Mouse (Mus musculus) 3T3-L1 (cell line): ENCODE results near the gene Fam131c.
A peak's percentile ranks its signal among the peaks of the same experiment; 100 is the strongest.

Source experiments
- DNase-seq: peaks from one replicate; pipeline ENCODE4 v3.0.0-alpha.2; 2015; ENCODE audit warnings: low read depth, low spot score

Gene Fam131c

DNA sequence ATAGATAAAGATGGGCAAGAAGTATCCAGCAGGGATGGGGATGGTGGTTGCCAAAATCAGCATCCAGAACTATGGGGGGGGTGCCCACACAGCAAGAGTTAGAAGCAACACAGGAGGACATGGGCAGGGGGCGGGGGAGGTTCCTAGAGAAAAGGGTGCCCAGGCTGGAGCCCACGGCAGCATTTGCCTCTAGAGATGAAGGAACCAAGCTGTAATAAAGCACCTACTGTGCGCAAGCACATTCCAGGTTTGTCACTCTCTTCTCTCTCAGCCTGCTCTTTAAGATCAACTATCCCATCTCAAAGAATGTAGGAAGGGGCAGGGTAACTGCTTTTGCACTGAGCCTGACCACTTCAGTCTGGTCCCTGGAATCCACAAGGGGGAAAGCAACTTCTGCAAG is 40.6 kb downstream of the Fam131c start:
- no peak for DNase-seq

DNA sequence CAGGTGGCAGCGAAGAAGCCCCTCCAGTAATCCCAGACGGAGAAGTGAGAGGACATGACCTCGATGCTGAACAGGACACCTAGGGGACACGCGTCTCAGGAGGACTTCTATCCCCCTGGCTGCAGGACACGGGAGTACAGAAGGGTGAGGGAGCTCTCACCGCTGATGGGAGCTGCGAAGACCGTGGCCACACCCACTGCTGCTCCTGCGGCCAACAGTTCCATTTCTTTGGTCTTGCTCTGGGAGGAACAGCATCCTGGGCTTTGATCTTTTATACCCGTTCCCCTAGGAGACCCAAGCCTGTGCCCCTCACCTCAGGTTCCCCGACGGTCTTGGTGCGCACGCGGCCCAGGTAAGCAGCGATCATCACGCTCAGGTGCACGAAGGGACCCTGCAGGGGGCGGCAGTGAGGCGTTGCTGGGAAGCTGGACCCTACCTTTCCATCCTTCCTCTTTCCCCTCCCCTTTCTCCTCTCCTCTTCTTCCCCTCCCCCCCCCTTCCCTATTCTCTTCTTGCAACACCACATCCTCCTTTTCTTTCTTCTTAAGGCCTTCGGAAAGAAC is 43.5 kb downstream of the Fam131c start:
- no peak for DNase-seq

DNA sequence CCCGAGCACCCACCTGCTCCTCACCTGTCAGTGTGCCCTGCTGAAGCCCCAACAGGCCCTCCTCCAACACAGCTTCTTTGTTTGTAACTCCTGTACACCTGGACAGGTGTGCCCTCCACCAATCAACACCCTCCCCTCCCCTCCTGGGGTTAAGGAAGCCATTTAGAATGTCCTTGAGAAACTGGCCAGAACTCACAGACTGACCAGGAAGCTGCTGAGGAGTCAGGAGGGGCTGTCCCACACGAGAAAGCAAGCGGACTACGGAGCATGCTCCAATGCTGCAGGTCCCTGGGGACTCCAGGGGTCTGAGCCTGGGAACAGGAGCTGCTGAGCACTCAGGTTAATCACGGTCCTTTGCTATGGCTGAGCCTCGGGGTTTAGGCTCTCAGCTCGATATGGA is 47.9 kb downstream of the Fam131c start, which contains the start of gene Clcnkb:
TSS of gene Clcnkb (minus strand) at position 91 of the 400 bp plus-strand sequence.
- DNase-seq = no peak

DNA sequence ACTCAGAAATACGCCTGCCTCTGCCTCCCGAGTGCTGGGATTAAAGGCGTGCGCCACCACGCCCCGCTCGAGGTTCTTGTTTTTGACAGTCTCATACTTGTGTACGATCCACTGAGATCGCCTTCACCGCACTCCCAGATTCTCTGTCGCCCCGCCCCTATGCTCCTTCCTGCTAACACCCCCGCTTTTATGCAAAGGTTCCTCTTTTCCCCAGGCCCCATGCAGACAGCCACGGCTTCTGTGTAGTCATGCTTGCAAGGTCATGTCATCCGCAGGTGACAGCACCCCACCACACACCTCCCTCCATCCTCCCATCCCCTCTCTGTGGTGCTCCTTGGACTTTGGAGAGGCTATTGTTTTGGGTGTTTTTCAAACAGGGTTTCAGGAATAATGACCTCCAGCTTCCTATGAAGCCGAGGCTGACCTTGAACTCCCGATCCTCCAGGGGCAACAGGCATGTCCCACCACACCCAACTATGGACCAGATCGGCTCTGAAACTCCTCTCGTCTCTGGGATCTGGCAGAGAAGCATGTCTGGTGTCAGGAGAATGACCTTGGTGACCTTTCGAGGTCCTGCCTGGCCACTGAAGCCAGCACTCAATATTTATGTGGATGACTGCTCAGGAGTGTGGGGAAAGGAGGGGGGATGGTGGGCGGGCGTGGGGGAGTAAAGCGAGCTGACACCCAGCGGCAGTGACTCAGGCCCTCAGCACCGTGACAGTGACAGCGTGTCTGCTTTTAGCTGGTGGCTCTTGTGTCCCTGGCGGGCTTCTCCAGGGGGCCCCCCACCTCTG is 51.6 kb downstream of the Fam131c start:
- DNase-seq = no peak

DNA sequence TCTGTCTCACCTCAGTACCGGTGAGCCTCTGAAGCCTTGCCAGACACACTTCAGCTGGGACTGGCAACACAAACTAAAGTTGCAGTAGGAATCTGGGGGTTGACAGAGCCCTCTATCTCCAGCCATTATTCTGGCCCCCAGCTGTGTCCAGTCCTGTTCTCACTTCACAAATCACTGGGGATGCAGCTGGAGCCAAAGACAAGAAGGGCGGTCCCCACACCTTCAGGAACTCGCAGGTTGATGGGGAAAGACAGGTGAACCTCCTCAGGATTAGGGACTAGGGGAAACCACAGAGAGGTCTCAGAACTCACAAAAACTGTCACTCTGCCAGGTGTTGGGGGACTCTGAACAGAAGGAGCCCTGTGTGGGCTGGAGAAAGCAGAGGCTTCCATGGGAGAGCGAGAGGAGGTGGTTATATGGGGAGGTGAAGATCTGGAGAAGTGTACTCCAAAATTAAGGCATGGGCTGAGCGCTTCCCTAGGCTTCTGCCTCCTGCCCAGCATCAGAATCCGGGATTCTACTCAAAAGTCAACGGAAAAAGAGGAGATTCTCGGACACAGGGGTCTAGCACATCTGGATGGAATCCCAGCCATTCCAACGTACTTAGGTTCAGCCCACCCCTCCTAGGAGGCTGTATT is 52.3 kb downstream of the Fam131c start, which contains the start of gene Hspb7:
TSS of gene Hspb7 (plus strand) at position 588 of the 638 bp plus-strand sequence.
- DNase-seq = no peak

DNA sequence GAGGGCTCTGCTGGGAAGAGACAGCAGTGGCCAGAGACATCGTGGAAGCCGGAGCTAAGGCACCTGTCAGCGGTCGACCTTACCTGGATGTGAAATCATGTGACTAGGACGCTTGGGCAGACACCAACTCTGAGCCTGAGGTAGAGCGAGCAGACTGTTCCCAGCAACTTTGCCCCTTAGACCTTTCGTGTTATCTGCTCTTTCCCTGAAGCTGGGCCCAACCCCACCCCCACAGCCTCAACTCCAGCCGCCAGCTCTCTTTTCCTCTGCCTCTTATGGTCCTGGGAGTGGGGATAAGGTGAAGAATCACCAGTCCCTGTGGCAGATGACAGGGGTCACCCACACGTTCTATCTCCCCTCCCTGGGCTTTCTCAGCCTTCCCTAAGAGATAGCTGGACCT is 52.9 kb downstream of the Fam131c start:
- no peak for DNase-seq

DNA sequence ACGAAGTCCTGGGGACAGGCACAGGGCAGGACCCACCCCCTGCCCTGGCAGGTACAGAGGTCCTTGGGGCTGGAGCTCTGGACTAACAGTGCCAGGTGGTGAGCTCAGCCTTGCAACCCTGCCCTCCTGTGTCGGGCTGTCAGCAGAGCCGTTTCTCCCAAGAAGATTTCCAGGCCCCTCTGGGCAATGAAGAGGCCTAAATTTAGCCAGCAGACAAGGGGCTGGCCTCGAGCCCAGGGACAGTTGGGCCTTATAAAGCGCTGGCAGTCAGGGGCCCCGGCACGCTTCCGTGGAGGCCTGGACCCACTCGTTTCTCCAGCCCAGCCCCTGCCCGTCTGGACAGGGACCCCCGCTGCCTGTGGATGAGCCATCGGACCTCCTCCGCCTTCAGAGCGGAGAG is 53.4 kb downstream of the Fam131c start:
- no peak for DNase-seq

DNA sequence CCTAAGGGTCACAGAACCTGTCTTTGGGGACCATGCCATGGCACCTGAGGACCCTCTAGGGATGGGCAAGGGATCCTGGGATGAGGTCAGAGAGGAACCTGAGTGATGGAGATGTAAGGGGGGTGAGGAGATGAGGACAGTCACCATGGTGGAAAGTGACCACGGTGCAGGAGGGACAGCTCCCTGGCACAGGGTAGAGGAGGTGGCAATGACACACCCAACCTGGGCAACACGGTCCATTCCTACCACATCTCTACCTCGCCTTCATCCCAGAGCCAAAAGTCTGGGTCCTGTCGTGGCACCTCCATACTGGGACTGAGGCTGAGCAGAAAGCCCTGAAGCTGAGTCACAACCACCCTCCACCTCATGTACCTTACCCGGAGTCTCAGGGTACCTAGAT is 54.8 kb downstream of the Fam131c start:
- no peak for DNase-seq

DNA sequence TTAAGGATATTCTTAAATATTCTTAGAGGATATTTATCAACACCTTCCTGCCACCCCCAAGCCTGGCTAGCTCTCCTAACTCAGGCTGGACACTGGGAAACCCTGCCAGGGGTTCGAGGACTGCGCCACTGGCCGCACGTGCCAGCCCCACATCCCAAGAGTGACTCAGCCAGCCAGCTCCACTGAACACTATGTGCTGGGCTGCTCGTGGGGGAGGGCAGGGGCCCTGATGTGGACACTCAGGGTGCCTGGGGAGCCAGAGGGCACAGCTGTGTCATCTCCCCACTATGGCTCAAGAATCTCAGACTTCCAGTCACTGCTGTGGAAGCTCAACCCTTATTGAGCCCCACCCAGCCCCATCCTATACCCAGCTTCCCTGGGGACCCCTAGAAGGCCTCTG is 55.3 kb downstream of the Fam131c start:
- no peak for DNase-seq

DNA sequence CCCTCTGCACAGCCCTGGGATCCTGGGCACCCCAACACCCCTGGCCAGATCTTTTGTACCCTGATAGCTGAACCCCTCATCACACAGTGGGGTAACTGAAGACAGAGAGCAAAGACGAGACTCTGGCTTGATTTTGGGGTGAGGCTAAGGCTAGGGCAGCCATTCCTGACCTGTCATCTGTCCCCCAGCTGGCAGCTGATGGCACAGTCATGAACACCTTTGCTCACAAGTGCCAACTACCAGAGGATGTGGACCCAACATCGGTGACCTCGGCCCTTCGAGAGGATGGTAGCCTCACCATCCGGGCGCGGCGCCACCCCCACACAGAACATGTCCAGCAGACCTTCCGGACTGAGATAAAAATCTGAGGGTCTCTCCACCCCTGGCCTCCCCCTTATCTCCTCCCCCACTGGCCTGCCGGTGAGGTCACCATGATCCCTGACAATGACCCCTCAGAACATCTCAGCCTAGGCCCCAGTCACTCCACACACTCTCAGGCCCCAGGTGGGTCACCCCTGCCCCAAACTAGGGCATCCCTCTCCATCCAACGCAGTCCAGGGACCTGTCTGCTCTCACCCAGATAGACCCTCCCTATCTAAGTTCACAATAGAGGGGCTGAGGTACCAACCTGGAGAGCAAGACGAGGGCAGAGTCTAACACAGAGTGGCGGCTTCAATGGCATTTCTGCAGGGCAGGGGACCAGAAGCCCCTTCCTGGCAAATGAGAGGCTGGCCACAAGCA is 55.8 kb downstream of the Fam131c start:
- no peak for DNase-seq

DNA sequence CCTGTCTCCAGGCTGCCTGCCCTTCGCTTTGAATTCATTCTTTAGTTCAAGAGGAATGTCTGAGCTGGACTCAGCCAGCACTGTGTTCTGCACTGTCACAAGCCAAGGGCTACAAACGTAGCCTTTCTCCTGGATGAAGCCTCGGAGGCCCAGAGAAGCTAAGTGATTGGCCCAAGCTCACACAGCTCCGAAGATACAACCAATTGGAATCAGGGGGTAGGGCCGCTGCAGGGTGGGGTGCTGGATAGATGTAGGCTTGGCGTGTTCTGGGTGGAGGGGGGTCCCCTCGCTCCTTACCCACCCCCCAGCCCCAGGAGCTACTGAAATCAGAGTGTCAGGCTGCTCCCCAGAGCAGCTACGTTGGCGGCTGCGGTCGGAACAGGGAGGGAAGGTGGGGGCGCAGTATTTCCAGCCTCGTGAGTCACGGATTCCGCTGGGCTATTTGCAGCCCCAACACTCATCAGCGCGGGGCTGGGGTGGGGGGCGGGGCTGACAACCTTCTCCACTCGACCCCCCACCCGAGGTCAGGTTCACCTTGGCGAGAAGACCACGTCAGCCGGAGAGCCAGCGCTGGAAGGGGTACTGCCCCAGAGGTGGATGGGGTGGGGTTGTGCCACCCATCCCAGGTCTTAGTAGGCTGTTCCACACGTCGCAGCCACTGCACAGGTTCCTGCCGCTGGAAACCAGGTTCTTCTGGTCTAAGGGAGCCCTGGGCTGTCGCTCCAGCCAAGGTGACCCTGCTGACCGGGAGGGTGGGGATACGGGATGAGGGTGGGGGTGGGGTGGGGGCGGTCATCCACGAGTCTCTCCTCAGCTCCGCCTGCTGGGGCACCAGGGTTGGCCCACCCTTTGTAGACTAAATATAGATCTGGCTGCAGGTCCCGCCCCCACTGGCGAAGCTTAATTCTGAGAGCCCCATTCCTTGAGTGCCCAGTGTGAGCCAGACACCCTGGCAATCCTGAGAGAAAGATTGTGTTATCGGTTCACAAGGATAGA is 57.8 kb downstream of the Fam131c start:
- DNase-seq = no peak

DNA sequence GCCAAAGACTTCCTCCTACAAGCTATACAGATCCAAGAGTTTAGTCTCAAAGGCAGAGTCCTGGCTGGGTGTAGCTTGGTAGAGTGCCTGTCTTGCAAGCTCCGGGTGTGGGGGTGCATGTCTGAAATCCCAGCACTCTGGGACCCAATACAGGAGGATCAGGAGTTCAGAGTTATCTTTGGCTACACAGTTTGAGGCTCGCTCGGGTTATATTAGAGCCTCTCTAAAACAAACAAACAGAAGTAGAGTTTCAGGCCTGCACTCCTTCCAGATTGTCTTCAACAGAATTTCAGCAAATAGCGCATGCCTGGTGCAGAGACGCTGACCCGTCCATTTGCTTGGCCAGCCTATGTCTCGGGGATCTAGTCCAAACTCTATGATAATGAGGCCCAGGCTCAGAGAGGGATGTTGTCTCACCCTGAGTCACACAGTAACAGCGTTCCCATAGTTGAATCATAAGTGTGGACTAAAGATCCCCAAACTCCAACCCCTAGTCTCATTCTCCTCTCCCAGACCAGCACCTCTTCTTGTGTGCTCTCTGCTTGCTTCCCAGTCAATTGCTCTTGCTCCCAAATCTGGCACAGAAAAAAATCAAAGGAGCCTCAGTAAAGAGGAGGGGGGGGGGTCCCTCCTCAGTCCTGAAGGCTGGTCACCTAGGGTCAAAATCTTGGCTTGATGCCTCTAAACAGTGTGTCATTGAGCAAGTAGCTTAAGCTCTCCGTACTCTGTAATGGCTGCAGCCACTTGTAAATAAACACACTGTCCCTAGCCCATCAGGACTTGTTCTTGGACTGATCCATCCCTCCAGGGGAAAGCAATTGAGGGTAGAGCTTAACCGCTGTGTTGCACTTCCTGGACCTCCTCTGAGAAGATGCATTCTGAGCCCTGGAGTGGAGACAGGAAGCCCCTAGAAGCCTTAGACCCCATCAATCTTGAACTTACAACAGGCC is 59.1 kb downstream of the Fam131c start:
- DNase-seq = no peak

DNA sequence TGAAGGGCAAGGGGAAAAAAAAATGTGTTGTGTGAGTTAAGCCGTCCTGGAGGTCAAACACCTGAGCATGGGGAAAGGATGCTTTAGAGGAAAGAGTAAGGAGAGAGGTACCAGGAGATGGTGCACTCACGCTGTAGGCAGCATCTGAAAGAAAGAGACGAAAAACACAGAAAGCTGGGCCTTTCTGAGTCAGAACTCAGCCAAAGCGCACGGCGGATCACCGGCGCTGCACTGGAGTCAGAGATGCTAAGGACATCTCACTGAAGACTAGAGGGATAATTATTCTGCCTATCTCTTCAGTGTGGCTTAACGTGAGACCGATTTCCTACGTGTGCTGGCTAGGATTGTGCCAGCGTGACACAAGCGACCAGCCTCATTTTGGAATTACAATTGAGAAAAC is 59.9 kb downstream of the Fam131c start:
- no peak for DNase-seq

DNA sequence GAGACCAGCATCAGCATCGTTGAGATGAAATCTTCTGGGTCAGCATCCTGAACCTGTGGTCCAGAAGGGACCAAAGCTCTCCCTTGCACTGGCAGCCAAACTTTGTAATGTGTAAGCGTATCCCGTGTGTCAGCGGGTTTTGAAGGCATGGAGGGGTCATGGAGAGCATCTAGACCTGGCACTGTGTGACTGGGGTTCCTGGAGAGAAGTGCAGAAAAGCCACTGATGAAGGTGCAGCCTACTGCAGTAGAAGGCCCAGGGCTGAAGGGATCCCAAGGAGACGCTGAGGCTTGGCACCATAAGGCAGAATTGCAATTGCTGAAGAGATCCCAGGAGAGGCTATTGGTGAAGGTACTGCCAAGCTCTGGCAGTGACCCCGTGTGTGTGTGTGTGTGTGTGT is 61.4 kb downstream of the Fam131c start:
- no peak for DNase-seq

DNA sequence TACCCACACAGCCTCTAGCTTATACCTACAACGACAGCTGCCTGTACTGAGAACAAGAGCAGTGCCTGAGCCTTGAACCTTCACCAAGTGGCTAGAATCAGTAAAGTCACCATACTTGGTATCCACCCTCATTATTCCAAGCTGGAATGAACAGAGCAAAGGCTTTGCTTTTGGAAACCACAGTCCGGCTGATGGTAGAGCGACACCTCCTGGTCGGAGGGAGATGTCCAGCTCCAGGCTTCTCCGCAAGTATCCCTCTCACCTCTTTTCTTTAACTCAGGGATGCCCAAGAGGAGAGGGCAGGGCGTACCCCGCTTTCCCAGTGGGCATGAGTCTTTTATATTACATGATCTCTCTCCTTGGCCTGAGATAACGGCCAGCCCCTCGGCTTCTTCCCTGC is 61.8 kb downstream of the Fam131c start:
- DNase-seq = peak; percentile 68

DNA sequence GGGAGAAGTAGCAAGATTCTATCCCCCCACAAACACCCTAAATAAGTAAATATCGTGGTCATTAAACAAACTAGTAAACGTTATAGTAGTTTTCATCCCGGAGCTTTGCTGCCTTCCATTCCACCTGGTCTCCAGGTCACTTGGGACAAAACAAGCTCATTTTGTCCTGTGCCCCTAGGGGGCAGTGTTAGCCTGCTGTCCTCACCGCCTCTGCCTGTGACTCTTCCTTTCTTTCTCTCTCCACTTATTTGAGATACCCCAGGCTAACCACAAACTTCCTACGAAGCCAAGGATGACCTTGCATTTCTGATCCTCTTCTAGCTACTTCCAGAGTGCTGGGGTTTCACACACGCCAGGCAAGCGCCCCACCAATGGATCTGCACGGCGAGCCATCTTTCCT is 63.0 kb downstream of the Fam131c start:
- DNase-seq = peak; percentile 84

DNA sequence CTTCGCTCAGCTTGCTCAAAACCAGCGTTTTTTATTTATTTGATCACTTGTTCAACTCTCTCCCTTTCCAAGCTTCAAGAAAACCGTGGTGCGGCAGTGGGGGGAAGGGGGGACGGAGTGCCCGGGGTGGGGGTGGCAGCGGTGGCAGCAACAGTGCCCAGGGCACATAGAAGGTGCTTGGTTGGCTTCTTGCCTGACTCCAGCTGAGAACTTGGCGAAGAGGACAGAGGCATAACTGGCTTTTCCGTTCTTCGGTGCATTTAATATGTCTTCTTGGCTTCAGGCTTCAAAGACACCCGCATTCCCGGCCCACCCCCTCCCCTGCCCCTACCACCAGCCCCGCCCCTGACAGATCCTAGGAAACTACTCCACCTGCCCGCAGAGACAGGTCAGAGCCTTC is 64.6 kb downstream of the Fam131c start:
- no peak for DNase-seq

DNA sequence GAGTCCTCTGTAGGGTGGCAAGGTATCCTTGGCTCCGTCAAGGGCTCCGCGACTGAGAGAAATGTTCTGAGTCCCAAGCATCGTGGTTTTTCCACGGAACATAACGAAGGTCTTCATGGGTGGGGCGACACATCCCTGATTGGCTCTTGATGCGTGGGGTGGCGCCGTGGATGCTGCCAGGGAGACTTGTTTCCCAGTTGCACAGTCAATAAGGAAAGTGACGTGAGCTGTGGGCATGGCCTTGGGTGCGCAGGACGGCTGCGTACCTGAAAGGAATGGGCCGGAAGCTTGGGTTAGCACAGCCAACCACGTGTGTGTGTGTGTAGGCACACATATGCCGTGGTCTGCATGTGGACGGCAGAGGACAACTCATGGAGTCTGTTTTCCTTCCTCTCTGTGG is 65.2 kb downstream of the Fam131c start:
- DNase-seq = no peak
